ENCODE assay signal across 7 mouse cellular contexts in the genomic region with DNA sequence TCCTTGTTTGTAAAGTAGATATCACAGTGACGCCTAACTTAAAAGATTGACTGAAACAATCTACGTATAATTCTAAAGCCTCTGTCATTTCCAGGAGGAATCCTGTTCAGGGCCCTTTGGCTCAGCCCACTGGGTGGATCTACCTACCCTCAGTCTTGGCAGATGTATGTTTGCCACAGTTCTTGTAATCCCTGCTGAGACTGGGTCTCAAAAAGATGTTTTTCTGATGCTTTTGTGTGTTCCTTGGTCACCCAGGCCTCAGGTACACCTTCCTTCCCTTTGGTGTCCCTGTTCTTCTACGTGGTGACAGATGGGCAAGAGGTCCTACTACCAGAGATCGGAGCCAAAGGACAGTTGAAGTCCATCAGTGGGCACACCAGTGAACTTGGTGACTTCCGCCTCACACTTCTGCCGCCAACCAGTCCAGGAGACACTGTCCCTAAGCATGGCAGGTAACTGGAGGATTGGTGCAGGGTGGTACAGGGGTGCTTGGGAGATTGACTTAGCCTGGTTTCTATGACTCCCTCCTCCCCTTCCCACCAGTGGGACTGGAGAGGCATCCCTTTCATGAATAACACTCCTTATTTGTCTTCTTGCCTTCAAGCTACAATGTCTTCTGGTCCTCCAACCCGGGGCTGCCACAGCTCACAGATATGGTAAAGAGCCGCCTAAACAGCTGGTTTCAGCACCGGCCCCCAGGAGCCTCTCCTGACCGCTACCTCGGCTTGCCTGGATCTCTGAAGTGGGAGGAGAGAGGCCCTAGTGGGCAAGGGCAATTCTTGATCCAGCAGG. TPM values are rescaled to one million over a fixed set of nuclear protein-coding genes. Genes with fewer than 3 reads are reported as not detected.
A peak's percentile ranks its signal among the peaks of the same experiment; 100 is the strongest.
DNase-seq lines count a peak whose midpoint lies in the region; ATAC-seq and TF ChIP-seq lines count a peak whose summit lies in the region.

No protein-coding gene starts in this region.

- H3K27ac ChIP-seq in lung, postnatal 0 days (ENCODE audit: low read length), result no peak overlapping the region
- H3K27ac ChIP-seq in forebrain, embryonic 14.5 days (ENCODE audit: low read depth, low read length), result no peak overlapping the region; the same call in 1 of the 2 replicates
- H3K27ac ChIP-seq in limb, embryonic 15.5 days, result 0 out of 2 replicates have a peak overlapping the region, but pooled peaks have one; percentile 89
- H3K27ac ChIP-seq in stomach, embryonic 15.5 days, result no peak overlapping the region

- no peaks in the 10 kb centered on the region for H3K27me3 ChIP-seq in lung, postnatal 0 days (replicated peaks; ENCODE audit: insufficient read depth, low read length)
- H3K27me3 ChIP-seq in forebrain, embryonic 14.5 days (replicated peaks; ENCODE audit: control insufficient read depth, insufficient read depth, low read length), result no peaks in the 10 kb centered on the region
- H3K27me3 ChIP-seq in limb, embryonic 15.5 days, result no peaks in the 10 kb centered on the region
- H3K27me3 ChIP-seq in stomach, embryonic 15.5 days (replicated peaks), result no peaks in the 10 kb centered on the region

- H3K4me3 ChIP-seq in lung, postnatal 0 days (ENCODE audit: low read depth, low read length), result peak overlapping the region; percentile 67
- peak overlapping the region; percentile 83 for H3K4me3 ChIP-seq in forebrain, embryonic 14.5 days (ENCODE audit: low read depth, low read length)
- peak overlapping the region; percentile 96 for H3K4me3 ChIP-seq in limb, embryonic 15.5 days
- peak overlapping the region; percentile 68 for H3K4me3 ChIP-seq in stomach, embryonic 15.5 days (replicated peaks)

- peaks cover 11% of the 10 kb centered on the region for H3K4me1 ChIP-seq in lung, postnatal 0 days (ENCODE audit: insufficient read depth, low read depth, low read length)
- peaks cover 15% of the 10 kb centered on the region for H3K4me1 ChIP-seq in forebrain, embryonic 14.5 days (ENCODE audit: control insufficient read depth, insufficient read depth, low read length)
- H3K4me1 ChIP-seq in limb, embryonic 15.5 days, result peaks cover 43% of the 10 kb centered on the region
- peaks cover 39% of the 10 kb centered on the region for H3K4me1 ChIP-seq in stomach, embryonic 15.5 days

- no peaks in the 10 kb centered on the region for H3K9me3 ChIP-seq in lung, postnatal 0 days (ENCODE audit: low read length)
- H3K9me3 ChIP-seq in forebrain, embryonic 14.5 days (replicated peaks; ENCODE audit: control insufficient read depth, low read length), result no peaks in the 10 kb centered on the region
- no peaks in the 10 kb centered on the region for H3K9me3 ChIP-seq in limb, embryonic 15.5 days
- no peaks in the 10 kb centered on the region for H3K9me3 ChIP-seq in stomach, embryonic 15.5 days

- peak overlapping the region; percentile 93 for H3K4me2 ChIP-seq in lung, postnatal 0 days (replicated peaks; ENCODE audit: low read depth, low read length)
- peak overlapping the region; percentile 95 for H3K4me2 ChIP-seq in forebrain, embryonic 14.5 days (ENCODE audit: low read length)
- H3K4me2 ChIP-seq in limb, embryonic 15.5 days, result peak overlapping the region; percentile 70
- peak overlapping the region; percentile 88 for H3K4me2 ChIP-seq in stomach, embryonic 15.5 days

- WGBS in lung, postnatal 0 days, result 65% methylated on average over 11 of the region's 11 CpGs
- 81% methylated on average over 11 of the region's 11 CpGs for WGBS in forebrain, embryonic 14.5 days
- 74% methylated on average over 11 of the region's 11 CpGs for WGBS in limb, embryonic 15.5 days
- 65% methylated on average over 11 of the region's 11 CpGs for WGBS in stomach, embryonic 15.5 days

- peak overlapping the region; percentile 55; the same call in 1 of the 2 replicates for H3K9ac ChIP-seq in lung, postnatal 0 days (replicated peaks; ENCODE audit: low read depth)
- H3K9ac ChIP-seq in forebrain, embryonic 14.5 days (ENCODE audit: low read length), result peak overlapping the region; percentile 94
- peak overlapping the region; percentile 91 for H3K9ac ChIP-seq in limb, embryonic 15.5 days
- H3K9ac ChIP-seq in stomach, embryonic 15.5 days, result peak overlapping the region; percentile 66; the same call in 1 of the 2 replicates

- no peak for ATAC-seq in lung, postnatal 0 days
- ATAC-seq in forebrain, embryonic 14.5 days, result no peak
- ATAC-seq in limb, embryonic 15.5 days (ENCODE audit: insufficient number of reproducible peaks, low FRiP score, low TSS enrichment, low read depth), result no peak
- no peak for ATAC-seq in stomach, embryonic 15.5 days (ENCODE audit: insufficient read depth, low FRiP score, low read depth)

- no peaks in the 10 kb centered on the region for H3K36me3 ChIP-seq in lung, postnatal 0 days (ENCODE audit: insufficient read depth, low read length)
- peaks cover 28% of the 10 kb centered on the region for H3K36me3 ChIP-seq in forebrain, embryonic 14.5 days (ENCODE audit: control insufficient read depth, insufficient read depth, low read length)
- H3K36me3 ChIP-seq in limb, embryonic 15.5 days, result peaks cover 30% of the 10 kb centered on the region
- peaks cover 18% of the 10 kb centered on the region for H3K36me3 ChIP-seq in stomach, embryonic 15.5 days

- TF ChIP-seq EP300 in lung, postnatal 0 days (IDR thresholded peaks at IDR 0.05), result no peak

- TF ChIP-seq CTCF in lung, postnatal 0 days (IDR thresholded peaks at IDR 0.05), result no peak

- DNase-seq in lung, postnatal 0 days (ENCODE audit: low spot score), result no peak
- no peak for DNase-seq in lung, postnatal 36 days
- DNase-seq in forebrain, embryonic 14.5 days (ENCODE audit: low spot score), result no peak
- DNase-seq in thymus, postnatal 0 days (ENCODE audit: low spot score), result no peak
- no peak for DNase-seq in thymus, postnatal 14 days

RNA-seq across cellular contexts. Expression of gene Mogs, which starts 1.3 kb away (rescaled TPM):
- 21.6 and 23.5 TPM in 2 replicates for polyA plus RNA-seq in lung, postnatal 0 days (2015; fragmentation: Nextera tagmentation; extraction: Ambion mirVana)
- 8.8 and 15.0 TPM in 2 replicates for polyA plus RNA-seq in forebrain, embryonic 14.5 days (2014; fragmentation: Nextera tagmentation; extraction: Ambion mirVana)
- polyA plus RNA-seq in limb, embryonic 15.5 days (2015; fragmentation: Nextera tagmentation; extraction: Ambion mirVana), result 41.8 and 53.8 TPM in 2 replicates
- 53.6 and 58.0 TPM in 2 replicates for polyA plus RNA-seq in stomach, embryonic 15.5 days (2015; fragmentation: Nextera tagmentation; extraction: Ambion mirVana)
- polyA plus RNA-seq in thymus, postnatal 0 days (2015; fragmentation: Nextera tagmentation; extraction: Ambion mirVana), result 39.9 and 42.0 TPM in 2 replicates

RNA-seq across cellular contexts. Expression of gene Wbp1, which starts 4.8 kb away (rescaled TPM):
- 57.9 and 62.4 TPM in 2 replicates for polyA plus RNA-seq in lung, postnatal 0 days (2015; fragmentation: Nextera tagmentation; extraction: Ambion mirVana)
- 197 and 214 TPM in 2 replicates for polyA plus RNA-seq in forebrain, embryonic 14.5 days (2014; fragmentation: Nextera tagmentation; extraction: Ambion mirVana)
- 89.8 and 91.4 TPM in 2 replicates for polyA plus RNA-seq in limb, embryonic 15.5 days (2015; fragmentation: Nextera tagmentation; extraction: Ambion mirVana)
- 91.5 and 101 TPM in 2 replicates for polyA plus RNA-seq in stomach, embryonic 15.5 days (2015; fragmentation: Nextera tagmentation; extraction: Ambion mirVana)
- polyA plus RNA-seq in thymus, postnatal 0 days (2015; fragmentation: Nextera tagmentation; extraction: Ambion mirVana), result 69.7 and 71.1 TPM in 2 replicates

RNA-seq across cellular contexts. Expression of gene Mrpl53, which starts 7.7 kb away (rescaled TPM):
- 127 and 128 TPM in 2 replicates for polyA plus RNA-seq in lung, postnatal 0 days (2015; fragmentation: Nextera tagmentation; extraction: Ambion mirVana)
- polyA plus RNA-seq in forebrain, embryonic 14.5 days (2014; fragmentation: Nextera tagmentation; extraction: Ambion mirVana), result 128 and 154 TPM in 2 replicates
- 119 and 123 TPM in 2 replicates for polyA plus RNA-seq in limb, embryonic 15.5 days (2015; fragmentation: Nextera tagmentation; extraction: Ambion mirVana)
- polyA plus RNA-seq in stomach, embryonic 15.5 days (2015; fragmentation: Nextera tagmentation; extraction: Ambion mirVana), result 122 and 136 TPM in 2 replicates
- 101 and 107 TPM in 2 replicates for polyA plus RNA-seq in thymus, postnatal 0 days (2015; fragmentation: Nextera tagmentation; extraction: Ambion mirVana)

RNA-seq across cellular contexts. Expression of gene Ino80b, which starts 8.7 kb away (rescaled TPM):
- polyA plus RNA-seq in lung, postnatal 0 days (2015; fragmentation: Nextera tagmentation; extraction: Ambion mirVana), result 14.5 and 18.1 TPM in 2 replicates
- polyA plus RNA-seq in forebrain, embryonic 14.5 days (2014; fragmentation: Nextera tagmentation; extraction: Ambion mirVana), result 15.6 and 17.5 TPM in 2 replicates
- polyA plus RNA-seq in limb, embryonic 15.5 days (2015; fragmentation: Nextera tagmentation; extraction: Ambion mirVana), result 9.9 and 10.0 TPM in 2 replicates
- polyA plus RNA-seq in stomach, embryonic 15.5 days (2015; fragmentation: Nextera tagmentation; extraction: Ambion mirVana), result 11.3 and 11.4 TPM in 2 replicates
- 17.7 and 17.9 TPM in 2 replicates for polyA plus RNA-seq in thymus, postnatal 0 days (2015; fragmentation: Nextera tagmentation; extraction: Ambion mirVana)

RNA-seq across cellular contexts. Expression of gene Gm42688, which starts 15.2 kb away (rescaled TPM):
- polyA plus RNA-seq in lung, postnatal 0 days (2015; fragmentation: Nextera tagmentation; extraction: Ambion mirVana), result 1.9 TPM in 2 replicates
- polyA plus RNA-seq in forebrain, embryonic 14.5 days (2014; fragmentation: Nextera tagmentation; extraction: Ambion mirVana), result 1.9 and 2.7 TPM in 2 replicates
- 2.5 and 3.5 TPM in 2 replicates for polyA plus RNA-seq in limb, embryonic 15.5 days (2015; fragmentation: Nextera tagmentation; extraction: Ambion mirVana)
- polyA plus RNA-seq in stomach, embryonic 15.5 days (2015; fragmentation: Nextera tagmentation; extraction: Ambion mirVana), result 2.7 and 2.8 TPM in 2 replicates
- polyA plus RNA-seq in thymus, postnatal 0 days (2015; fragmentation: Nextera tagmentation; extraction: Ambion mirVana), result 2.4 and 2.7 TPM in 2 replicates
